Mouse (Mus musculus) C2C12 (cell line): ENCODE measurements around the gene Stat6. TPM values are rescaled to one million over a fixed set of nuclear protein-coding genes. Genes with fewer than 3 reads are reported as not detected.

Experiments
- H3K27me3 ChIP-seq: one replicate; pipeline ENCODE4 v1.6.1; 2011; ENCODE audit not compliant: control insufficient read depth, insufficient read depth, insufficient read length
- H3K36me3 ChIP-seq: one replicate; pipeline ENCODE4 v1.6.1; 2011; ENCODE audit not compliant: control insufficient read depth, insufficient read depth
- H3K4me3 ChIP-seq: one replicate; pipeline ENCODE4 v1.5.1; 2011; ENCODE audit warnings: mild to moderate bottlenecking, control low read depth; ENCODE audit not compliant: poor library complexity, insufficient read depth, severe bottlenecking
- H3K79me2 ChIP-seq: one replicate; pipeline ENCODE4 v1.6.1; 2011; ENCODE audit not compliant: control insufficient read depth, insufficient read depth
- H3K79me3 ChIP-seq: one replicate; pipeline ENCODE4 v1.6.1; 2011; ENCODE audit warnings: low read depth, control low read depth
- H3ac ChIP-seq: one replicate; pipeline ENCODE3; 2011; ENCODE audit warnings: low read depth; ENCODE audit not compliant: control insufficient read depth, insufficient read length
- CEBPB ChIP-seq: IDR thresholded peaks from one replicate; pipeline ENCODE4 v1.6.1; 2011; ENCODE audit warnings: low read depth, mild to moderate bottlenecking, control low read depth, moderate library complexity
- CTCF ChIP-seq: IDR thresholded peaks from one replicate; pipeline ENCODE4 v1.5.1; 2011; ENCODE audit not compliant: control insufficient read depth, insufficient read depth, insufficient read length
- FOSL1 ChIP-seq: IDR thresholded peaks from one replicate; pipeline ENCODE4 v1.8.0; 2011; ENCODE audit warnings: mild to moderate bottlenecking, low read length; ENCODE audit not compliant: poor library complexity, insufficient read depth, severe bottlenecking
- MAX ChIP-seq: IDR thresholded peaks from one replicate; pipeline ENCODE4 v1.6.1; 2011; ENCODE audit warnings: mild to moderate bottlenecking, control low read depth
- MYOD1 ChIP-seq: IDR thresholded peaks from one replicate; pipeline ENCODE4 v1.6.1; 2011; ENCODE audit warnings: low read depth; ENCODE audit not compliant: control insufficient read depth, insufficient read length
- MYOG ChIP-seq: IDR thresholded peaks from one replicate; pipeline ENCODE4 v1.6.1; 2011; ENCODE audit not compliant: control insufficient read depth, insufficient read length; ENCODE audit errors: extremely low read depth
- USF1 ChIP-seq: IDR thresholded peaks from one replicate; pipeline ENCODE4 v1.6.1; 2011; ENCODE audit warnings: low read depth, mild to moderate bottlenecking, control low read depth, moderate library complexity
- polyA plus RNA-seq: library from polyadenylated mRNA; unstranded; fragments of >200 nt; fragmentation: generic; extraction: Trizol; gene quantifications from one replicate; pipeline ENCODE4 v1.2.1, GENCODE M21; 2012; ENCODE audit warnings: missing spikeins

Stat6 gene
- polyA plus RNA-seq, 1 experiment: 0.26 TPM

DNA sequence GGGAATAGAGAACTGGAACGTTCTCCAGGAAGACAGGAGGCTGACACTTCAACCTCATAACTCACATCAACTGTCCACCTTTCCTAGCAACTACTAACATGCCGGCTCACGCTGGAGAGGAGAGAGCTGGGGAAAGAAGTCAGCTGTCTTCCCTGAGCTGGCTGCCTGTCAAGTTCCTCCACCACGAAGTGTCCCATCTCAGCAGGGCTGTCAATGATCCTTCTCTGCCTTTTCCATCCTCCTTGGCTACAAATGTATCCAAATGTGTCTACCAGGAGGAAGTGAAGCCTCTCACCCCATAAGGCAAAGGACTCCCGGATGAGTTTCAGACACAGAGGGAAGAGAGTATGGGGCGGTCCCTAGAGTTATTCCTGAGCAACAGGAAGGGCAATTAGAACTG, 24.6 kb upstream of the Stat6 start:
- TF ChIP-seq MYOD1: peak; percentile 40
- no peak for TF ChIP-seq MAX
- Histone ChIP-seq H3ac (peak overlapping the region; percentile 84), H3K36me3 (peaks cover 21% of the 10 kb centered on the region), H3K27me3 (no peaks in the 10 kb centered on the region), H3K79me2 (peaks cover 72% of the 10 kb centered on the region), H3K4me3 (peak overlapping the region; percentile 82), H3K79me3 (peaks cover 61% of the 10 kb centered on the region)

DNA sequence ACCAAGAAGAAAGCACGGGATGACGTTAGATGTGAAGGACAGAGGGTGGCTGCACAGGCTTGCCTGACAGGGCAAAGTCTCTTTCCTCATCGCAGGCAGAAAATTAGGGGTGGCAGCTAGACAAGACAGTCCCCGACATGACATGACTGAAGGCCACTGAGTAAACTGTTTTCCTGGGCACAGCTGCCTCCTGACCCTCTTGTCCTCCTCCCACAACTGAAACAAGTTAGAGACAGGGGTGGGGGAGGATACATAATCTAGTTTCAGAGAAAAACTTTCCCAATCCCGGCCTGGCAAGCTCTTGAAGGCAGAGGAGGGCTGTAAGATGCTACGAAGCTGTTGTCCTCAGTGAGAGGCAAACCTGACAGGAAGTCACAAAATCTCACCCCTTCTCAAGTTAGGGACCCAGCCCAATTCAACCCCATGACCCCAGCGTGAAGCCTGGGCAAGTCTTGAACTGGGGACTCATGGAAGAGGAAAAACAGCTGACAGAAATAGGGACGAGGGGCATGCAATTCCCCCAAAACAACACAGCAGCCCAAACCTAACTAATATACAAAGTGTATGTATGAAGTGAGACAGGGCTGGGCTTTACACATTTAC, 23.6 kb upstream of the Stat6 start:
- Histone ChIP-seq H3ac (peak overlapping the region; percentile 84), H3K79me2 (peaks cover 61% of the 10 kb centered on the region), H3K36me3 (peaks cover 12% of the 10 kb centered on the region), H3K4me3 (peak overlapping the region; percentile 82), H3K27me3 (no peaks in the 10 kb centered on the region), H3K79me3 (peaks cover 51% of the 10 kb centered on the region)
- TF ChIP-seq MYOG (no peak), CTCF (no peak), FOSL1 (no peak), MYOD1 (no peak), CEBPB (no peak), USF1 (no peak), MAX (no peak)

GRCm38 (mm10) chr10:127619941-127620405, 22.8 kb upstream of the Stat6 start:
- Histone ChIP-seq H3K27me3 (no peaks in the 10 kb centered on the region), H3K36me3 (peaks cover 12% of the 10 kb centered on the region), H3K4me3 (peak overlapping the region; percentile 82), H3K79me2 (peaks cover 54% of the 10 kb centered on the region), H3K79me3 (peaks cover 43% of the 10 kb centered on the region), H3ac (peak overlapping the region; percentile 87)
- TF ChIP-seq MYOG: no peak
- TF ChIP-seq CEBPB: no peak

GRCm38 (mm10) chr10:127620406-127621190, 22.2 kb upstream of the Stat6 start, which contains the start of gene Lrp1:
Gene Lrp1 (minus strand): TSS chr10:127621148.
- peak within 1 kb of the TSS; percentile 82 for H3K4me3 ChIP-seq
- peaks cover 12% of the 10 kb centered on the region for H3K36me3 ChIP-seq
- H3K79me2 ChIP-seq: peaks cover 47% of the 10 kb centered on the region
- no peak for TF ChIP-seq MYOG
- TF ChIP-seq CTCF: no peak
- TF ChIP-seq MAX: no peak
- no peak for TF ChIP-seq FOSL1
- no peak for TF ChIP-seq CEBPB
- no peak for TF ChIP-seq MYOD1
- no peak for TF ChIP-seq USF1
- peak within 1 kb of the TSS; percentile 87 for H3ac ChIP-seq
- no peaks in the 10 kb centered on the region for H3K27me3 ChIP-seq
- peaks cover 39% of the 10 kb centered on the region for H3K79me3 ChIP-seq

GRCm38 (mm10) chr10:127621191-127622056, 21.4 kb upstream of the Stat6 start:
- Histone ChIP-seq H3K79me3 (peaks cover 39% of the 10 kb centered on the region), H3K27me3 (no peaks in the 10 kb centered on the region), H3K4me3 (peak overlapping the region; percentile 82), H3ac (peak overlapping the region; percentile 75), H3K36me3 (peaks cover 12% of the 10 kb centered on the region), H3K79me2 (peaks cover 44% of the 10 kb centered on the region)
- TF ChIP-seq CEBPB: no peak
- TF ChIP-seq MAX: peak; percentile 95
- TF ChIP-seq CTCF: no peak
- no peak for TF ChIP-seq MYOD1
- TF ChIP-seq MYOG: no peak
- TF ChIP-seq USF1: no peak
- peak; percentile 59 for TF ChIP-seq FOSL1
